Mouse (Mus musculus): Measurements from ENCODE around the gene Mbtps1. TPM values are rescaled to one million over a fixed set of nuclear protein-coding genes. Genes with fewer than 3 reads are reported as not detected.

Mbtps1 gene
- polyA plus RNA-seq, 1 experiment: 72.7 TPM

GRCm38 (mm10) chr8:119478684-119479083, 79.9 kb downstream of the Mbtps1 start:
- H3ac ChIP-seq (ENCODE audit: control insufficient read depth, insufficient read length, low read depth): no peak overlapping the region
- H3K27me3 ChIP-seq (ENCODE audit: control insufficient read depth, insufficient read depth, insufficient read length): peaks cover 63% of the 10 kb centered on the region
- no peak overlapping the region for H3K4me3 ChIP-seq (ENCODE audit: insufficient read depth, poor library complexity, severe bottlenecking)
- TF ChIP-seq MYOD1 (IDR thresholded peaks at IDR 0.05; ENCODE audit: control insufficient read depth, insufficient read length, low read depth): no peak
- no peak for TF ChIP-seq MAX (IDR thresholded peaks at IDR 0.05)
- no peak for TF ChIP-seq MYOG (IDR thresholded peaks at IDR 0.05; ENCODE audit: control insufficient read depth, extremely low read depth, insufficient read length)
- no peak for TF ChIP-seq CEBPB (IDR thresholded peaks at IDR 0.05; ENCODE audit: low read depth)
- TF ChIP-seq USF1 (IDR thresholded peaks at IDR 0.05; ENCODE audit: low read depth): no peak
- no peak for TF ChIP-seq CTCF (IDR thresholded peaks at IDR 0.05; ENCODE audit: control insufficient read depth, insufficient read depth, insufficient read length)
- no peaks in the 10 kb centered on the region for H3K36me3 ChIP-seq (ENCODE audit: control insufficient read depth, insufficient read depth)
- no peaks in the 10 kb centered on the region for H3K79me3 ChIP-seq (ENCODE audit: low read depth)
- no peaks in the 10 kb centered on the region for H3K79me2 ChIP-seq (ENCODE audit: control insufficient read depth, insufficient read depth)

- Histone ChIP-seq H3K79me3 (ENCODE audit: low read depth) (no peaks in the 10 kb centered on the region), H3ac (ENCODE audit: control insufficient read depth, insufficient read length, low read depth) (no peak overlapping the region), H3K4me3 (ENCODE audit: insufficient read depth, poor library complexity, severe bottlenecking) (no peak overlapping the region), H3K27me3 (ENCODE audit: control insufficient read depth, insufficient read depth, insufficient read length) (peaks cover 82% of the 10 kb centered on the region), H3K79me2 (ENCODE audit: control insufficient read depth, insufficient read depth) (no peaks in the 10 kb centered on the region), H3K36me3 (ENCODE audit: control insufficient read depth, insufficient read depth) (no peaks in the 10 kb centered on the region)
- no peak for TF ChIP-seq FOSL1 (IDR thresholded peaks at IDR 0.05; ENCODE audit: insufficient read depth, low read length, poor library complexity, severe bottlenecking)
- TF ChIP-seq CEBPB (IDR thresholded peaks at IDR 0.05; ENCODE audit: low read depth): no peak
- no peak for TF ChIP-seq MAX (IDR thresholded peaks at IDR 0.05)
- no peak for TF ChIP-seq CTCF (IDR thresholded peaks at IDR 0.05; ENCODE audit: control insufficient read depth, insufficient read depth, insufficient read length)
- no peak for TF ChIP-seq MYOD1 (IDR thresholded peaks at IDR 0.05; ENCODE audit: control insufficient read depth, insufficient read length, low read depth)
- no peak for TF ChIP-seq MYOG (IDR thresholded peaks at IDR 0.05; ENCODE audit: control insufficient read depth, extremely low read depth, insufficient read length)
- no peak for TF ChIP-seq USF1 (IDR thresholded peaks at IDR 0.05; ENCODE audit: low read depth)
Observed at GRCm38 (mm10) chr8:119468091-119468490, 90.4 kb downstream of the Mbtps1 start.

- Histone ChIP-seq H3K27me3 (ENCODE audit: control insufficient read depth, insufficient read depth, insufficient read length) (peaks cover 79% of the 10 kb centered on the region), H3K79me3 (ENCODE audit: low read depth) (no peaks in the 10 kb centered on the region), H3K36me3 (ENCODE audit: control insufficient read depth, insufficient read depth) (no peaks in the 10 kb centered on the region), H3K79me2 (ENCODE audit: control insufficient read depth, insufficient read depth) (no peaks in the 10 kb centered on the region), H3K4me3 (ENCODE audit: insufficient read depth, poor library complexity, severe bottlenecking) (no peak overlapping the region), H3ac (ENCODE audit: control insufficient read depth, insufficient read length, low read depth) (no peak overlapping the region)
- TF ChIP-seq CEBPB (IDR thresholded peaks at IDR 0.05; ENCODE audit: low read depth): no peak
- TF ChIP-seq USF1 (IDR thresholded peaks at IDR 0.05; ENCODE audit: low read depth): no peak
- no peak for TF ChIP-seq CTCF (IDR thresholded peaks at IDR 0.05; ENCODE audit: control insufficient read depth, insufficient read depth, insufficient read length)
- no peak for TF ChIP-seq MAX (IDR thresholded peaks at IDR 0.05)
- TF ChIP-seq MYOG (IDR thresholded peaks at IDR 0.05; ENCODE audit: control insufficient read depth, extremely low read depth, insufficient read length): no peak
- TF ChIP-seq MYOD1 (IDR thresholded peaks at IDR 0.05; ENCODE audit: control insufficient read depth, insufficient read length, low read depth): no peak
- TF ChIP-seq FOSL1 (IDR thresholded peaks at IDR 0.05; ENCODE audit: insufficient read depth, low read length, poor library complexity, severe bottlenecking): no peak
Observed at GRCm38 (mm10) chr8:119466794-119467193, 91.7 kb downstream of the Mbtps1 start.

GRCm38 (mm10) chr8:119466105-119466504, 92.4 kb downstream of the Mbtps1 start:
- Histone ChIP-seq H3K79me2 (ENCODE audit: control insufficient read depth, insufficient read depth) (no peaks in the 10 kb centered on the region), H3K4me3 (ENCODE audit: insufficient read depth, poor library complexity, severe bottlenecking) (no peak overlapping the region), H3K36me3 (ENCODE audit: control insufficient read depth, insufficient read depth) (no peaks in the 10 kb centered on the region), H3K79me3 (ENCODE audit: low read depth) (no peaks in the 10 kb centered on the region), H3ac (ENCODE audit: control insufficient read depth, insufficient read length, low read depth) (no peak overlapping the region), H3K27me3 (ENCODE audit: control insufficient read depth, insufficient read depth, insufficient read length) (peaks cover 79% of the 10 kb centered on the region)
- TF ChIP-seq MYOD1 (IDR thresholded peaks at IDR 0.05; ENCODE audit: control insufficient read depth, insufficient read length, low read depth) (no peak), USF1 (IDR thresholded peaks at IDR 0.05; ENCODE audit: low read depth) (no peak), MYOG (IDR thresholded peaks at IDR 0.05; ENCODE audit: control insufficient read depth, extremely low read depth, insufficient read length) (no peak)

GRCm38 (mm10) chr8:119463709-119464108, 94.8 kb downstream of the Mbtps1 start:
- TF ChIP-seq MYOG (IDR thresholded peaks at IDR 0.05; ENCODE audit: control insufficient read depth, extremely low read depth, insufficient read length): no peak
- no peak for TF ChIP-seq FOSL1 (IDR thresholded peaks at IDR 0.05; ENCODE audit: insufficient read depth, low read length, poor library complexity, severe bottlenecking)
- no peak for TF ChIP-seq MYOD1 (IDR thresholded peaks at IDR 0.05; ENCODE audit: control insufficient read depth, insufficient read length, low read depth)
- no peak for TF ChIP-seq CEBPB (IDR thresholded peaks at IDR 0.05; ENCODE audit: low read depth)
- no peak for TF ChIP-seq CTCF (IDR thresholded peaks at IDR 0.05; ENCODE audit: control insufficient read depth, insufficient read depth, insufficient read length)
- no peak for TF ChIP-seq USF1 (IDR thresholded peaks at IDR 0.05; ENCODE audit: low read depth)
- TF ChIP-seq MAX (IDR thresholded peaks at IDR 0.05): no peak
- no peaks in the 10 kb centered on the region for H3K79me3 ChIP-seq (ENCODE audit: low read depth)
- H3K36me3 ChIP-seq (ENCODE audit: control insufficient read depth, insufficient read depth): no peaks in the 10 kb centered on the region

GRCm38 (mm10) chr8:119461356-119461755, 97.2 kb downstream of the Mbtps1 start:
- H3K4me3 ChIP-seq (ENCODE audit: insufficient read depth, poor library complexity, severe bottlenecking): no peak overlapping the region
- H3K79me3 ChIP-seq (ENCODE audit: low read depth): no peaks in the 10 kb centered on the region
- H3ac ChIP-seq (ENCODE audit: control insufficient read depth, insufficient read length, low read depth): no peak overlapping the region
- H3K36me3 ChIP-seq (ENCODE audit: control insufficient read depth, insufficient read depth): no peaks in the 10 kb centered on the region
- no peaks in the 10 kb centered on the region for H3K79me2 ChIP-seq (ENCODE audit: control insufficient read depth, insufficient read depth)
- H3K27me3 ChIP-seq (ENCODE audit: control insufficient read depth, insufficient read depth, insufficient read length): peaks cover 73% of the 10 kb centered on the region
- no peak for TF ChIP-seq MYOD1 (IDR thresholded peaks at IDR 0.05; ENCODE audit: control insufficient read depth, insufficient read length, low read depth)
- TF ChIP-seq FOSL1 (IDR thresholded peaks at IDR 0.05; ENCODE audit: insufficient read depth, low read length, poor library complexity, severe bottlenecking): no peak

More at GRCm38 (mm10) chr8:119463709-119464108, 94.8 kb downstream of the Mbtps1 start:
- Histone ChIP-seq H3K27me3 (ENCODE audit: control insufficient read depth, insufficient read depth, insufficient read length) (peaks cover 77% of the 10 kb centered on the region), H3K4me3 (ENCODE audit: insufficient read depth, poor library complexity, severe bottlenecking) (no peak overlapping the region), H3K79me2 (ENCODE audit: control insufficient read depth, insufficient read depth) (no peaks in the 10 kb centered on the region), H3ac (ENCODE audit: control insufficient read depth, insufficient read length, low read depth) (no peak overlapping the region)

Measured in C2C12 (cell line).